Mouse (Mus musculus) testis, postnatal 14 days (tissue): ENCODE measurements around the gene Olfr1150-ps1.

Experiments
- DNase-seq: peaks from one replicate; pipeline ENCODE4 v3.0.0; 2021; ENCODE audit warnings: low spot score

Gene Olfr1150-ps1

DNA sequence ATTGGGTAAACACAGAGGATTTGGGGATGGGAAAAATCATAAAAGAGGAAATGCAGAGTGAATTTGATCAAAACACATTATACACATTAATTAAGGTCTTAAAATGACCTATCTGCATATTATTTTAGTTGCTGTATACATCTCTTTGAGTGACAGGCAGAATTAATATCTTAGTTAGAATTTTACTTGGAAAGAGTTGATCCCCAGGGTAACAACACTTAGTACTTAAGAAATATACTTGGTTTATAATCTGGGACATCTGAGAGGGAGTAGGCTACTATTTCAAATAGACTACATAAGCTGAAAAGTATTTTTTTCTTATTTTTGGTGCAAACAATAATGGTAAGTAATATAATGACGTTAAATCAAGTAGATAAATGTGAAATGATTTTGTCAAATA, at the start of gene Olfr1150-ps1:
Gene Olfr1150-ps1, plus strand, starts transcription at position 301 of the 400 bp plus-strand sequence.
- no peak for DNase-seq

DNA sequence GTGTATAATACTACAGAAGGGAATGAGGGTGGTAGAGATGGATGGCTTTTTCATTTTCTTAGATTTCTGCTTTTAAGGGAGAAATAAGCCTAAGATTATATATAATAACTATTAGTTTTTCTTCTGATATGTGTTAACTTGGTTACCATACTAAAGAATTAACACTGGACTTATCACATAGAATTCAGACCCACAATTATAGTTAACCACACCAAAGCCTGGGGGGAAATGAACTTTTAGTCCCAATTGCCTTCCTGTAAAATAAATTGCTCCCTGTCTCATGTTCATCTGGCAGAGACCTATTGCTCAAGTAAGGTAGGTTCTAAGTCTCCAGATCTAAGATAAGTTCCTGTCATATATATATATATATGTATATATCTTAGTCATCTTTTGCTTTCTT, 43.5 kb upstream of the Olfr1150-ps1 start, which contains the start of gene Olfr1143:
Gene Olfr1143, plus strand, starts transcription at position 301 of the 400 bp plus-strand sequence.
- DNase-seq, result no peak

DNA sequence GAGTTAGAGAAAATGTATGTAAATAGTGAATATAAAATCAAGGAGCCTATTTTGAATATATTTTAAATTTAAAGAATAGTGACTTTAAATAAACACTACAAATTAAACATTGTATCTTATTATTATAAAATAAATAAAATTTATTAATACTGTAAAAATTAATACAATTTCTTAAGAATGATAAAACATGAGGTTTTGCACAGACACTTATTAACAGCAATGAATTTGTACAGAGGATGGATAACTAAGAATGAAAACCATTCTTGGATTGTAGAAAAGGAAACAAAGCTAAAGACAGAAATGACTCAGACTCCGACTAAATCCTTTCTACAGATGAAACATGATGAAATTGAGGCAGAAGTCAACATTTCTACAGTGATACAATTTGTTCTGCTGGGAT, 34.3 kb upstream of the Olfr1150-ps1 start, which contains the start of gene Olfr1145:
Gene Olfr1145, plus strand, starts transcription at position 301 of the 400 bp plus-strand sequence.
- no peak for DNase-seq

DNA sequence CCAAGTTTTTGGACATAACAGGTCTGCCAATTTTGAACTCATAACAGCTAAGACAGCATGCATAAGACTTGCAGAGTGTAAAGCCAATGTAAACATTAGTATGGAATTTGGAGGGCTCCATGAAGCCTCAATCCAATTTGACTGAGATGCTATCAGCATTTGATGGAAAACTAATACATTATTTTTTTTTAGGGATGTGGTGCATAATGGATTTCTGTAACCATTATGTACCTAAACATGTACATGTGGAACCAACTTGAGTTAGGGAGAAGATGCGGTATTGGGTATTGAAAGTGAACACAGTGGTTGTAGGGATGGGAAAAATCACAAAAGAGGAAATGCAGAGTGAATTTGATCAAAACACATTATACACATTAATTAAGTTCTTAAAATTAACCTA, 13.6 kb upstream of the Olfr1150-ps1 start, which contains the start of gene Olfr1148:
Gene Olfr1148, plus strand, starts transcription at position 301 of the 400 bp plus-strand sequence.
- DNase-seq, result no peak

DNA sequence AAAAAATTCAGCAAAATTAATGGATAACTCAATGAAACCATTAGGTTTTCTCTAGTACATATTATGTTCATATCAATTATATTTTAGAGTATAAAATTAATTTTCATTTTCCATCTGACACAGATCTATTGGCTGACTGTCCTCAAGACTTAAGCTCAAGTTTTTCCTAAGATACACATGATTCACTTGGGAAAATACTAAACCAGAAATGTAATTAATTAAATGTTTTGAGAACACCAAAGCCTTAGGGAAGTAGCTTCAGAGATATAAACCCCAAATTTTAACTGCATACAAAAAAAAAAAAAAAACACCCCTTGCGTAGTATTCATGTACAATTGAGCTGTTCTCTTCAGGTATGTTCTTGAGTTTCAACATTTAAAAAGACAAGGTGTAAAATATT, 11.8 kb downstream of the Olfr1150-ps1 start, which contains the start of gene Olfr1151:
Gene Olfr1151, plus strand, starts transcription at position 301 of the 400 bp plus-strand sequence.
- no peak for DNase-seq

DNA sequence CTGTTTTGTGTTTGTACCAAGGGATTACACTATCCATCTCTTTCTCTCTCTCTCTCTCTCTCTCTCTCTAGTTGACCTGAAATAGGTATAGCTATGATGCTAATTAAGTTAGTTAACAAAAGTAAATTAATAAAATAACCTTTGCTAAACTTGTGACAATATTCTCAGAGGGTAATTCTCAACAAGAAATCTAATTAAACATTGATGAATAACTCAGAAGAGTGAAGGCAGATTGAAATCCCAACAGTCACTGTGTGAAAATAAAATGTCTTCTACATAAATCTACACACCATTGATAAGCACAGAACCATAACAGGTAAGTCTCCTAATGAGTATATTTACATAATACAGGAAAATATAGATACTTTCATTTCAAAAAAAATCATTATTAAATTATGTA, 22.4 kb downstream of the Olfr1150-ps1 start, which contains the start of gene Olfr1152:
Gene Olfr1152, plus strand, starts transcription at position 301 of the 400 bp plus-strand sequence.
- no peak for DNase-seq

DNA sequence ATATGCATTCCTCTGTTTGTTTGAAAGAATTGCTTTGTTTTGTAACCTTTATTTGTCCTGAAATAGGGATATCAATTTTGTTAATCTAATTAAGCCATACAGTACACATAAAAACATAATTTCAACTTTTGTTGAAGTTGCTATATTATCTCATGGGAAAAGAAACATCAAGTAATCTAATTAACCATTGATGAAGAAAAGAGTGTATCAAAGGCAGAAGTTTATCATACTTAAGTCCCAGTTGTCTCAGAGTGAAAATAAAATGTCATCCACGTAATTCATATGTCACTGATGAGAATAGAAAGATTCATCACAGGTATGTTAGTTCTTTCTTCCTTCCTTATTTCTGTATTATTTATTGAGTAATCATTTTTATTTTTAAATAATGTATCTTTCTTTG, 50.9 kb downstream of the Olfr1150-ps1 start, which contains the start of gene Olfr1153:
Gene Olfr1153, plus strand, starts transcription at position 301 of the 400 bp plus-strand sequence.
- no peak for DNase-seq
